Mouse (Mus musculus) adrenal gland, postnatal 4 days (tissue): ENCODE data around the gene Ranbp9. TPM values are rescaled to one million over a fixed set of nuclear protein-coding genes. Genes with fewer than 3 reads are reported as not detected.

Source experiments
- DNase-seq, 2 experiments: peaks; one replicate each; pipeline ENCODE4 v3.0.0; 2021 to 2022; ENCODE audit warnings: low spot score in 2 of 2, mixed read lengths in 2 of 2
- total RNA-seq, 2 experiments: library from RNA; stranded (reverse); gene quantifications; 2 replicates each; pipeline ENCODE4 v1.2.3; 2021

Gene Ranbp9
- total RNA-seq, 2 experiments from 2014 or later: 57.0 to 62.2 TPM

GRCm38 (mm10) chr13:43452843-43453605 is 28.1 kb downstream of the Ranbp9 start:
- DNase-seq: no peak

GRCm38 (mm10) chr13:43452177-43452576 is 28.9 kb downstream of the Ranbp9 start:
- no peak for DNase-seq

GRCm38 (mm10) chr13:43450686-43451085 is 30.4 kb downstream of the Ranbp9 start:
- DNase-seq: no peak

- no peak for DNase-seq
These were observed 33.4 kb downstream of the Ranbp9 start for GRCm38 (mm10) chr13:43447721-43448120.

GRCm38 (mm10) chr13:43445754-43446153 is 35.3 kb downstream of the Ranbp9 start:
- DNase-seq: no peak

GRCm38 (mm10) chr13:43444717-43445116 is 36.4 kb downstream of the Ranbp9 start:
- DNase-seq: no peak

GRCm38 (mm10) chr13:43443706-43444105 is 37.4 kb downstream of the Ranbp9 start:
- DNase-seq: no peak

GRCm38 (mm10) chr13:43442551-43442950 is 38.5 kb downstream of the Ranbp9 start:
- DNase-seq: no peak

- no peak for DNase-seq
These were observed 40.7 kb downstream of the Ranbp9 start for GRCm38 (mm10) chr13:43440376-43440775.

- DNase-seq: no peak
These were observed 47.7 kb downstream of the Ranbp9 start for GRCm38 (mm10) chr13:43433395-43433794.

GRCm38 (mm10) chr13:43428436-43428835 is 52.6 kb downstream of the Ranbp9 start:
- DNase-seq: no peak

- no peak for DNase-seq
These were observed 65.8 kb downstream of the Ranbp9 start for GRCm38 (mm10) chr13:43415249-43415648.

- DNase-seq: no peak
These were observed 67.5 kb downstream of the Ranbp9 start for GRCm38 (mm10) chr13:43413611-43414010.

GRCm38 (mm10) chr13:43412311-43412710 is 68.8 kb downstream of the Ranbp9 start:
- no peak for DNase-seq

GRCm38 (mm10) chr13:43399576-43399975 is 81.5 kb downstream of the Ranbp9 start:
- no peak for DNase-seq

- DNase-seq: peak; percentile 93 to 94
These were observed 82.6 kb downstream of the Ranbp9 start, which contains the start of gene Nol7 for GRCm38 (mm10) chr13:43398297-43399080. Gene Nol7, plus strand, starts transcription at chr13:43398390.

- DNase-seq: no peak
These were observed 83.3 kb downstream of the Ranbp9 start for GRCm38 (mm10) chr13:43397700-43398296.

GRCm38 (mm10) chr13:43385321-43385720 is 95.8 kb downstream of the Ranbp9 start:
- no peak for DNase-seq

- no peak for DNase-seq
These were observed 101.1 kb downstream of the Ranbp9 start for GRCm38 (mm10) chr13:43379989-43380388.

- DNase-seq: no peak
These were observed 106.1 kb downstream of the Ranbp9 start for GRCm38 (mm10) chr13:43374918-43375432.

GRCm38 (mm10) chr13:43374205-43374604 is 106.9 kb downstream of the Ranbp9 start:
- DNase-seq: no peak

GRCm38 (mm10) chr13:43372892-43373291 is 108.2 kb downstream of the Ranbp9 start:
- no peak for DNase-seq
